Mouse (Mus musculus) frontal cortex, adult (tissue): Measurements from ENCODE around the gene Slc25a26.

ENCODE experiments used
- ATAC-seq: cut with Nextera tagmentation; 2 replicates; pipeline ENCODE4 v1.9.2; 2017; ENCODE audit warnings: mild to moderate bottlenecking, moderate library complexity, mixed read lengths; ENCODE audit not compliant: low TSS enrichment

The Slc25a26 gene

GRCm38 (mm10) chr6:94599016-94599415 lies 98.9 kb downstream of the Slc25a26 start:
- no peak for ATAC-seq

DNA sequence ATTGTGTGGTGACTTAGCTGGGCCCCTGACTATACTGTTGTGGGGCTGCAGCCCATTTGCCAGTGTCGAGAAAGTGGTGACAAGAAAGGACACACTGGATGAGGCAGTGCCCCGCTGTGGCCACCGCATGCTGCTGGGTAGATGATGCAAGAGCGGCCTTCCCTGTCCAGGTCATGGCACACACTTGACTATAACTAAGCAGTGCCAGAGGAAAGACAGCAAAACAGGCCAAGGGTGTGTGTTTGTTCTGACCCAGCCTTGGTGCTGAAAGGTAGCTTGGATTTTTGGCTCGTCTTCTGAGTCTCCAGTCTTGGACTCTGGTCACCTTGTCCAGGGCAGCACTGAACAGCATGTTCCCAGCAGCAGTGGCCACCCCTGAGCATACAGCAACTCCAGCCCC lies 101.0 kb downstream of the Slc25a26 start:
- ATAC-seq = no peak

DNA sequence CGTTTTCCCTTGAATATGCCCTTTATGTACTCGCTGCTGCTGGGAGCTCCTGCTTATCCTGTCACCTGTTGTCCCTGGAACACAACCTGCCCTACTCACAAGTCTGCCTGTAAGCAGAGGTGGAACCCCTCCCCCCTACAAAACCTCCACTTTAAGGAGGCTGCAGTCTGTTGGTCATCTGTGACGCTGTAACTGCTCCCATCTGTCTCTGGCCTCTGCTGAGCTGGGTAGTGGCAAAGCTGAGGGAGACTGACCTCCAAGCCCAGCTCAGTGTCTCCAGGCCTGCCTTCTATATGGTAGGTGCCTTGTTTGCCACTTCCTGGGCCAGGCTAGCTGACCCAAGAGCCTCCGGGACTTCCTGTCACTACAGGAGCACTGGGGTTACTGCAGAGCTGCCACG lies 101.7 kb downstream of the Slc25a26 start:
- ATAC-seq = no peak

- no peak for ATAC-seq
Measured at GRCm38 (mm10) chr6:94604072-94604471, 103.9 kb downstream of the Slc25a26 start.

DNA sequence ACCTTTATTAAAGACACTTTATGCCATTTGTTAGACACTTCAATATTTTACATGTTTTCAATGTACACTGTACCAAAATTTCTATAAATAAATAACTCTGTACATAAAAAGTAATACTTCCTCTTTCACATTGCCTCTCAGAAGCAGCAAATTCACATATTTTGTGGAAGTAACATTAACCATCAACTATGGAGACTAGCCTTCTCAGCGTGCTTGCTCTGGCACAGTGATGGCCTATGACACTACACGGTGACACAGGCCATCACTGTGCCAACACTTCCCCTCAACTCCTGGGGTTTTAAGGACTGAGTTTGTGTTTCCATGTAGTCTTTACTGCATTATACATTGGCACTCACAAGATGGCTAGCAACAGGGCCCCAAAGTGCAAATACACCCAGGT lies 104.4 kb downstream of the Slc25a26 start:
- ATAC-seq = no peak

- no peak for ATAC-seq
Measured at GRCm38 (mm10) chr6:94613235-94613895, 113.2 kb downstream of the Slc25a26 start.

DNA sequence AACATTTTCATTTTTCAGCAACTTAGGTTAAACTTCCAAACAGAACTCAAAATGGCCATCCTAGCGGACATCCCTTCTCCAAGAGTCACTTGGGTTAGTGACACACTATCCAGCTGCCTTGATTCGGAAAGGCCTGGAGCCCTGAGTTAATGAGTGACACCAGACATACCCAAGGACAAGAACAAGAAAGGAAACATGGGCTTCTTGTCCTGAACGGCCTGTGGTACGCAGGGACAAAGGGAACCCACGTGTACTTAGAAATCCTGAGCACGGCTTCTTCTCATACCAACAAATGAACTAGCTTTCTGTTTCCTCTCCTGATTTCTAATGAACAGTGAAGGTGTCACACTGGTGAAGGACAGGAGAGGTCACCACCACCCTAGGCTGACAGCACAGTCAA lies 114.2 kb downstream of the Slc25a26 start:
- no peak for ATAC-seq

DNA sequence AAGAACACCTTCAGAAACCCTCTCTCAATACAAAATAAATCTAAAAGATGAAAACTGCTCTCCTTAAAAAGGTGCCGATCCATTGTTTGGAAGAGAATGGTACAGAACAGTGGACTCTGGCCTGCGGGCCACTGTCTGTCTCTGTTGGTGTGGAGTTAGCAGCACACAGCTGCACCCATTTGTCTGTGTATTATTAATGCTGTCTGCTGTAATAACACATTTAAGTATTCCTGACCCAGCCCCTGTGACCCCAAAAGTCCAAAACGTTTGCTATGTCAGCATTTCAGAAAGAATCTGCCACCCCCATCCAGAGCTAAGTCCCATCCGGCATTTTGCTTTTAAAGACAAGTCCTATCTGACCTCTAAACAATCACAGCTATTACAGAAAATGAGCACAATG lies 115.8 kb downstream of the Slc25a26 start:
- ATAC-seq = no peak

GRCm38 (mm10) chr6:94618671-94619070 lies 118.5 kb downstream of the Slc25a26 start:
- ATAC-seq = no peak

DNA sequence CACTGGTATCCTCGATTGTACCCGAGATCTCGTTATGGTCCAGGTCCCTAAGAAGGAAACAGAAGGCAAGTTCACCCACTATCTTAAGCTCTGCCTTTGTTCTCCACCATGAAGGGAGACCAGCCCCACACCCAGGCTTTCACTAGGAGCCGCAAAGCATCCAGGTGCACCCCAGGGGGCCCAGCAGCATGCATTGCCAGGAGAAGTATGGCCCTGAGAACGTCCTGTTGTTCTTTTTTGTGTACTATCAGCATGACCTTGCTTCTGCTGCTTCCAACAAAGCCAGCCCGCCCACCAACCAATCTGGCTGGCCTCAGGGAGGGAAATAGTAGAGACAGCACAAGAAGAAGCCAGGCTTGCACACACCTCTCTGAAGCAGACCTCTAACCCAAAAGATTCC lies 120.2 kb downstream of the Slc25a26 start:
- no peak for ATAC-seq

DNA sequence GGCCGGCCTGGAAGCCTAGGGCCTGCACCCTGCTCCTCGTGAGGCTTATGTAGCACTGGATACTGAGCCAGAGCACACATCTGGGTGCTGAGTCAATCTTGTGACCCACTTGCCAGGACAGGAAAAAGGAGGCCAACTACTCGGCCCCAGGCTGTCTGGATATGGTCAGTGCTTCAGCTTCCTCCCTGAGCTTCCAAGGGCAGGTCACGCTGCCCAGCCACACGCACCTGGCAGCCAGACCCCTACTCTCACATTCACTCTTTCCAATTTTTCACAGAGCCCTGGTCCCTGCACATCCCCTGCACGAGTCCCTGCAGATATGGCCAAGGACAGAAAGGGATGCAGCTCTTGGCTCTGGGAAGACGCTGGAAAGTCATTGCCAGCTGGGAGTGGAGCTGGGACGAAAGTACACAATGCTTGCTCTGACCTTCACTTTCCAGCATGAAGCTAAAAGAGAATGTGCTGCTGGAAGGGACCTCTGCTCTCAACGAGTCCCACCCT lies 120.7 kb downstream of the Slc25a26 start:
- no peak for ATAC-seq

GRCm38 (mm10) chr6:94622983-94623382 lies 122.9 kb downstream of the Slc25a26 start:
- peak; percentile 62 for ATAC-seq

- no peak for ATAC-seq
Measured at GRCm38 (mm10) chr6:94624543-94624942, 124.4 kb downstream of the Slc25a26 start.

- no peak for ATAC-seq
Measured at GRCm38 (mm10) chr6:94625896-94626295, 125.8 kb downstream of the Slc25a26 start.

- ATAC-seq = no peak
Measured at GRCm38 (mm10) chr6:94626807-94627206, 126.7 kb downstream of the Slc25a26 start.

DNA sequence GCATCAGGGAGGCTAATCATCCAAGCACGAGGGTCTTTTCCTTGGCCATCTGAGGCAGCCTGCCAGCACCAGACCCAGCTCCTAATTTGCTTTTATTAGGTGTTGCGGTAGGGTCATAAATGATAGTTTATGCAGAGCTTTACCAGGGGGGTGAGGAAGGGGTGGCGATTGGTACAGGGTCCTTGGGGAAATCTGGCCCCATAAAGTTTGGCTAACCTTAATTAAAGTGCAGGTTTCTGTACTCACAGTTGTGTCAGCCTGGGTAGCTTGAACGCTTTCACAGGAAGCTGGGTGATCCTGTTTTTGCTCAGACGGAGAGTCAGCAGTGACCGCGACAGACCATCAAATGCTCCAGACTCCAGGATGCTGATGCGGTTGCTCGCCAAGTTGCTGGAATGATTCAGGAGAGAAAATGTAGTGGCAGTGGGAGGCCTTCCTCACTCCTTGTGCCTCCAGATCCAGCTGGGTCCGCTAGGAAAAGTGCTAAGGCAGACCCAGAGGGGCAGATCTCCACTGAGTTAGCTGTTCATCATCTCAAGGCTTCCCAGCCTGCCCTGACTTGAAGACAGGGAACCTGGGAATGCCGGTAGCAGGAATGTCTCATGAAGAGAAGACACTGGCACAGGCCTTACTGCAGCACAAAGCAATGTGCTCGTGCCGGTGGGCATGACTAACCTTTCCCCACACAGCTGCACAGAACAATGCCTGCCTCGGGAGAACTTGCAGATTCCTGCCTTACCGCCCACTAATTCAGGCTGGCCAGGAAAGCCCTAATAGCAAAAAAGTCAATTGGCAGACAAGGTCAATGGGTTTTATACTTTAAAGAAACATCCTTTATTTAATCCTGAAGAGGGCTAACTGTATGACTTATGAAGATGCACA lies 127.8 kb downstream of the Slc25a26 start:
- ATAC-seq = peak; percentile 31

GRCm38 (mm10) chr6:94628787-94629186 lies 128.7 kb downstream of the Slc25a26 start:
- ATAC-seq = no peak

DNA sequence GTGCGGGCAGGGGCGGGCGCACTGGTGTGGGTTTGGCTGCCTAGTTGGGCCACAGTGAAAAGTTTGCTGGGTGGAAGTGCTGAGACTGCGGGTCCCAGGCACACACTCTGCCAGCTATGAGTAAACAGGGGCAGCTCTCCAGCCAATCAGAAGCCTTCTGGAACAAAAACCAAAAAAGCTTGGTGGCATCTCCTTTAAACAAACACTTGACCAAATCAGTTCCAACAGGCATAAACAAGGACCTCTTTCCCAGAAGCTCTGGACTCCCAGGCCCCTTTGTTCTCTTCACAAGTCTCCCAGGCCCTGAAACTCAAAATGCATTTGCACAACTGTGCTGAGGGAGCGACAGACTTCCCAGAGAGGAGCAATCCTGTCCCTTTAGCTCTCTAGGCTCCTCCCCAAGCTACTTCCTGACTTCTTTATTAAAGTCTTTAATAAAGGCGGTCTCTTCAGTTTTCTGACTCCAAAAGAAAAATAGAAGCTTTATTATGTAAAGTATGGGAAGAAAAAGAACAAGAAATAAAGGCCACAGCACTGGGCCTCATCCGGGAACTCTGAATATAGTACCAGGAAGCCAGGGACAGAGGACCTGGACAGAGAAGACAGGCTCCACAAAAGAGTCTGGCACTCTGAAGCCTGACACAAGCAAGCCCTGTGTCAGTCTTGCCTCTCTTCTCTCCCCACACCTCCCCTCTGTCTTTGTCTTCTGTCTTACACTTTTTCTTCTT lies 131.1 kb downstream of the Slc25a26 start:
- no peak; the same call in 1 of the 2 replicates for ATAC-seq

- ATAC-seq = no peak
Measured at GRCm38 (mm10) chr6:94631779-94632082, 131.6 kb downstream of the Slc25a26 start.

DNA sequence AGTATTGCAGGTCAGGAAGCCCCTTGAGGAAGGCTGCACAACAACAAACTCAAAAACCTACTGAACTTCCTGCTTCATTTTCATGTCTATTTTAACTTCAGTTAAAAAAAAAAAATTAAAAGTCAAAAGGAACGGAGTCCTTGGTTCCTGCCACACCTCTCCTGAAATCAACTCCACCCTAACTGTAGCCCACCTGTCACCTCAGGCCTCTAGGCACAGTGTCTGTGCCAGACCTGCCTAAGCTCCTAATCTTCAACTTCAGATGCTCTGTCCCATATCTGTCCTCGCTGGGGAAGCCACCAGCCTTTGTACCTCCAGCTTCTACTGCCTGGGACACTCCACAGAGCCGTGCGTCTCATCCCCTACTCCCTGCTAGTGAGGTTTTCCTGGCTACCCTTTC lies 134.1 kb downstream of the Slc25a26 start:
- no peak for ATAC-seq

DNA sequence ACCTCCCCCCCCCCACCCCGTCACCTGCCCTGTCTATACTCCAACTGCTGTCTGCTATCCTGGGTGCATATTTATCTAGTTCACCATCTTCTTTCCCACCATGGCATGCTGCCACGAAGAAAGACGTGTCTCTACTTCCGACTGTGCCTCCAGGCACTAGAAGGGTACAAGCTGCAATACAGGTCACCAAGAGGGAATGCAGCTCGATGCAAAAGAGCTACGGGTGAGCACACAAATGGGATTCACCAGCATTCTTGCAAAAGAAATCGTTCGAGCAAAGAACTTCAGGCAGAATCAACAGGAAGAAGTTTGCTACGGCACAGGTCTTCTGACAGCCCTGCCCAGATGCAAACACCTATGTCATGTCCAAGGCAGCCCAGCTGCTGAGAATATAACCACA lies 134.6 kb downstream of the Slc25a26 start:
- no peak for ATAC-seq

DNA sequence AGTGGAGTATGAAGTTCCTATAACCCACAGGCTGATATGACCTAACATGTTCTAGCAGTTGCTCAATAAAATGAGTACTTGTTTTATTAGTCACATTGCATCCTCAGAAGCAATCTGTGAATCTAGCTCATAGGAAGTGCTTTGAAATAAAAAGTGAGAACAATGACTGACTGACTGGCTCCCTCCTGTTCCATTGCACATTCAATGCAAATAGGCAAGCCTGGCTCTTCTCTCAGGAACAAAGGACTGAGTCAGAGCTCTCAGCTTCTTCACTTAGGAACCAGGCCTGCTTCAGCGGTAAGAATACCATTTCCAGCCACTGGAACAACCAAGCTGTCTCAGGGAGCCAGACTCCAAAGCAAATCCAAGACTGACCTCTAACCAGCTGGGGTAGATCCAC lies 135.2 kb downstream of the Slc25a26 start:
- peak; percentile 39; the same call in 1 of the 2 replicates for ATAC-seq

GRCm38 (mm10) chr6:94637024-94637434 lies 136.9 kb downstream of the Slc25a26 start:
- no peak for ATAC-seq
